Mouse (Mus musculus) heart, adult 11 months (tissue): ENCODE results near the gene Clip3.
A peak's percentile ranks its signal among the peaks of the same experiment; 100 is the strongest.

Experiments
- DNase-seq: peaks from one replicate; pipeline ENCODE4 v3.0.0; 2022

Clip3 gene

GRCm38 (mm10) chr7:30328379-30328778 lies 36.9 kb downstream of the Clip3 start:
- no peak for DNase-seq

- DNase-seq = peak; percentile 97
Observed at GRCm38 (mm10) chr7:30331887-30332286, 40.4 kb downstream of the Clip3 start.

GRCm38 (mm10) chr7:30332622-30333259 lies 41.2 kb downstream of the Clip3 start:
- no peak for DNase-seq

GRCm38 (mm10) chr7:30333436-30333835 lies 41.9 kb downstream of the Clip3 start:
- DNase-seq = peak; percentile 95

- no peak for DNase-seq
Observed at GRCm38 (mm10) chr7:30334563-30334962, 43.0 kb downstream of the Clip3 start.

GRCm38 (mm10) chr7:30335688-30336087 lies 44.2 kb downstream of the Clip3 start:
- DNase-seq = no peak

- no peak for DNase-seq
Observed at GRCm38 (mm10) chr7:30336384-30336783, 44.9 kb downstream of the Clip3 start.

GRCm38 (mm10) chr7:30339432-30340109 lies 48.0 kb downstream of the Clip3 start:
- DNase-seq = no peak

GRCm38 (mm10) chr7:30346635-30347379 lies 55.3 kb downstream of the Clip3 start:
- no peak for DNase-seq

GRCm38 (mm10) chr7:30347828-30348227 lies 56.3 kb downstream of the Clip3 start:
- DNase-seq = no peak

- DNase-seq = peak; percentile 93
Observed at GRCm38 (mm10) chr7:30353279-30353822, 61.8 kb downstream of the Clip3 start.

- DNase-seq = no peak
Observed at GRCm38 (mm10) chr7:30354059-30354458, 62.5 kb downstream of the Clip3 start.
